Mouse (Mus musculus) embryonic facial prominence, embryonic 12.5 days (tissue): ENCODE data around the gene H2-T22. TPM values are rescaled to one million over a fixed set of nuclear protein-coding genes. Genes with fewer than 3 reads are reported as not detected.
"Not testable (repeated sequence)": the region's sequence is repeated elsewhere in the genome, so short reads cannot be mapped to it uniquely, and the experiment has no call there.

Experiments
- ATAC-seq: fragments of 200-750 bp; cut with Nextera tagmentation; 2 replicates; pipeline ENCODE4 v1.8.0; 2017; ENCODE audit not compliant: insufficient number of reproducible peaks, insufficient read depth, low FRiP score, low TSS enrichment
- H3K27ac ChIP-seq: fragments of 300-500 bp; sonication (generic); 2 replicates; pipeline ENCODE4 v1.5.1; 2016; ENCODE audit warnings: mild to moderate bottlenecking
- H3K27me3 ChIP-seq: fragments of 300-500 bp; sonication (generic); 2 replicates; pipeline ENCODE4 v1.6.1; 2016; ENCODE audit warnings: mild to moderate bottlenecking, moderate library complexity
- H3K36me3 ChIP-seq: fragments of 300-500 bp; sonication (generic); 2 replicates; pipeline ENCODE4 v1.6.1; 2016; ENCODE audit warnings: mild to moderate bottlenecking
- H3K4me1 ChIP-seq: fragments of 300-500 bp; sonication (generic); 2 replicates; pipeline ENCODE4 v1.6.1; 2016
- H3K4me2 ChIP-seq: fragments of 300-500 bp; sonication (generic); replicated peaks from 2 replicates; pipeline ENCODE4 v1.6.1; 2016; ENCODE audit warnings: mild to moderate bottlenecking, moderate library complexity
- H3K4me3 ChIP-seq: fragments of 300-500 bp; sonication (generic); 2 replicates; pipeline ENCODE4 v1.5.1; 2016; ENCODE audit warnings: mild to moderate bottlenecking
- H3K9ac ChIP-seq: fragments of 300-500 bp; sonication (generic); 2 replicates; pipeline ENCODE4 v1.6.1; 2016; ENCODE audit warnings: mild to moderate bottlenecking, moderate library complexity
- H3K9me3 ChIP-seq: fragments of 300-500 bp; sonication (generic); 2 replicates; pipeline ENCODE4 v1.6.1; 2016; ENCODE audit warnings: mild to moderate bottlenecking, moderate library complexity
- WGBS: fragments of 180-500 bp; shearing (Covaris S2); methylation state at CpG from one replicate; pipeline ENCODE4 v1.1.7; 2016; 5-methylcytosine and 5-hydroxymethylcytosine counted together
- polyA plus RNA-seq: library from polyadenylated mRNA; unstranded; fragments of >200 nt; fragmentation: Nextera tagmentation; extraction: Ambion mirVana; gene quantifications from 2 replicates; pipeline ENCODE4 v1.2.1, GENCODE M21; 2016

Gene H2-T22
- polyA plus RNA-seq, 1 experiment from 2014 or later, result 16.3 TPM

- Histone ChIP-seq H3K4me2 (peak overlapping the region; percentile 73), H3K9ac (peak overlapping the region; percentile 60), H3K4me3 (peak overlapping the region; percentile 39)
- H3K4me1 ChIP-seq, H3K27me3 ChIP-seq, H3K9me3 ChIP-seq, H3K36me3 ChIP-seq, H3K27ac ChIP-seq: not testable (repeated sequence)
- 1% methylated on average over 19 of the region's 19 CpGs for WGBS
- ATAC-seq, result peak; percentile 81
Measured at GRCm38 (mm10) chr17:36042055-36042454, 492 bp downstream of the H2-T22 start.

GRCm38 (mm10) chr17:36040604-36041003 is 1.9 kb downstream of the H2-T22 start:
- H3K9ac ChIP-seq, H3K9me3 ChIP-seq, H3K4me2 ChIP-seq, ATAC-seq, H3K4me3 ChIP-seq, H3K27me3 ChIP-seq, H3K4me1 ChIP-seq, H3K36me3 ChIP-seq, H3K27ac ChIP-seq: not testable (repeated sequence)
- 89% methylated on average over 2 of the region's 2 CpGs for WGBS

- H3K4me1 ChIP-seq, H3K27ac ChIP-seq, H3K4me2 ChIP-seq, H3K9ac ChIP-seq, H3K4me3 ChIP-seq, ATAC-seq, H3K9me3 ChIP-seq, H3K27me3 ChIP-seq, H3K36me3 ChIP-seq: not testable (repeated sequence)
- 86% methylated on average over 13 of the region's 13 CpGs for WGBS
Measured at GRCm38 (mm10) chr17:36036126-36036525, 6.4 kb downstream of the H2-T22 start.

GRCm38 (mm10) chr17:36035010-36035638 is 7.4 kb downstream of the H2-T22 start:
- not testable (repeated sequence) for ATAC-seq, H3K36me3 ChIP-seq, H3K9me3 ChIP-seq, H3K9ac ChIP-seq, H3K4me2 ChIP-seq, H3K27me3 ChIP-seq, H3K27ac ChIP-seq, H3K4me1 ChIP-seq, H3K4me3 ChIP-seq
- 41% methylated on average over 3 of the region's 3 CpGs for WGBS

GRCm38 (mm10) chr17:36034524-36034923 is 8.0 kb downstream of the H2-T22 start:
- not testable (repeated sequence) for H3K27me3 ChIP-seq, H3K36me3 ChIP-seq, H3K4me1 ChIP-seq, H3K9ac ChIP-seq, H3K27ac ChIP-seq, H3K4me3 ChIP-seq, H3K4me2 ChIP-seq, ATAC-seq, H3K9me3 ChIP-seq
- 56% methylated on average over 3 of the region's 3 CpGs for WGBS

- H3K27me3 ChIP-seq, H3K9me3 ChIP-seq, H3K4me1 ChIP-seq, H3K27ac ChIP-seq, H3K36me3 ChIP-seq, ATAC-seq: not testable (repeated sequence)
- Histone ChIP-seq H3K9ac (peak within 1 kb of the TSS; percentile 66), H3K4me3 (peak within 1 kb of the TSS; percentile 49), H3K4me2 (peak within 1 kb of the TSS; percentile 93)
- 0% methylated on average over 25 of the region's 25 CpGs for WGBS
Measured at GRCm38 (mm10) chr17:36032351-36032875, 10.1 kb downstream of the H2-T22 start, which contains the start of gene H2-T23. Gene H2-T23, minus strand, starts transcription at chr17:36032855.

GRCm38 (mm10) chr17:36031583-36032331 is 10.8 kb downstream of the H2-T22 start:
- H3K4me1 ChIP-seq, H3K27ac ChIP-seq, H3K36me3 ChIP-seq, H3K9me3 ChIP-seq, H3K27me3 ChIP-seq: not testable (repeated sequence)
- Histone ChIP-seq H3K4me3 (peak overlapping the region; percentile 49), H3K9ac (peak overlapping the region; percentile 66), H3K4me2 (peak overlapping the region; percentile 93)
- WGBS, result 2% methylated on average over 40 of the region's 40 CpGs
- ATAC-seq, result 0 out of 2 replicates have a peak, but pooled peaks have one; percentile 53

GRCm38 (mm10) chr17:36030703-36031582 is 11.6 kb downstream of the H2-T22 start:
- H3K9ac ChIP-seq, H3K27me3 ChIP-seq, H3K4me1 ChIP-seq, H3K36me3 ChIP-seq, H3K27ac ChIP-seq, H3K9me3 ChIP-seq: not testable (repeated sequence)
- Histone ChIP-seq H3K4me3 (peak overlapping the region; percentile 49), H3K4me2 (peak overlapping the region; percentile 93)
- 43% methylated on average over 8 of the region's 8 CpGs for WGBS
- ATAC-seq, result 0 out of 2 replicates have a peak, but pooled peaks have one; percentile 11

GRCm38 (mm10) chr17:36030046-36030702 is 12.4 kb downstream of the H2-T22 start:
- H3K4me2 ChIP-seq, H3K27ac ChIP-seq, H3K27me3 ChIP-seq, H3K36me3 ChIP-seq, H3K4me1 ChIP-seq, ATAC-seq, H3K9me3 ChIP-seq, H3K4me3 ChIP-seq, H3K9ac ChIP-seq: not testable (repeated sequence)
- WGBS, result 79% methylated on average over 4 of the region's 4 CpGs

- ATAC-seq, result no peak
- no peak overlapping the region for H3K27ac ChIP-seq
- 89% methylated on average over 7 of the region's 7 CpGs for WGBS
Measured at GRCm38 (mm10) chr17:36028879-36029619, 13.5 kb downstream of the H2-T22 start.

More at GRCm38 (mm10) chr17:36028879-36029619, 13.5 kb downstream of the H2-T22 start:
- Histone ChIP-seq H3K4me3 (no peak overlapping the region), H3K36me3 (no peaks in the 10 kb centered on the region), H3K27me3 (0 out of 2 replicates have a peak, but pooled peaks cover 4% of the 10 kb centered on the region), H3K9ac (no peak overlapping the region), H3K4me1 (peaks cover 4% of the 10 kb centered on the region; the same call in 1 of the 2 replicates), H3K4me2 (no peak overlapping the region), H3K9me3 (no peaks in the 10 kb centered on the region)
